Mouse (Mus musculus) layer of hippocampus, adult 18-20 months (tissue): ENCODE data around the gene Gm45623. TPM values are rescaled to one million over a fixed set of nuclear protein-coding genes. Genes with fewer than 3 reads are reported as not detected.

Source experiments
- DNase-seq, 2 experiments: peaks; one replicate each; pipeline ENCODE4 v3.0.0; 2022; ENCODE audit warnings: low spot score in 2 of 2
- total RNA-seq, 2 experiments: library from RNA; stranded (reverse); gene quantifications; 2 replicates each; pipeline ENCODE4 v1.2.3; 2021

Gm45623 gene
- total RNA-seq, 2 experiments from 2014 or later: 1.3 to 1.5 TPM

DNA sequence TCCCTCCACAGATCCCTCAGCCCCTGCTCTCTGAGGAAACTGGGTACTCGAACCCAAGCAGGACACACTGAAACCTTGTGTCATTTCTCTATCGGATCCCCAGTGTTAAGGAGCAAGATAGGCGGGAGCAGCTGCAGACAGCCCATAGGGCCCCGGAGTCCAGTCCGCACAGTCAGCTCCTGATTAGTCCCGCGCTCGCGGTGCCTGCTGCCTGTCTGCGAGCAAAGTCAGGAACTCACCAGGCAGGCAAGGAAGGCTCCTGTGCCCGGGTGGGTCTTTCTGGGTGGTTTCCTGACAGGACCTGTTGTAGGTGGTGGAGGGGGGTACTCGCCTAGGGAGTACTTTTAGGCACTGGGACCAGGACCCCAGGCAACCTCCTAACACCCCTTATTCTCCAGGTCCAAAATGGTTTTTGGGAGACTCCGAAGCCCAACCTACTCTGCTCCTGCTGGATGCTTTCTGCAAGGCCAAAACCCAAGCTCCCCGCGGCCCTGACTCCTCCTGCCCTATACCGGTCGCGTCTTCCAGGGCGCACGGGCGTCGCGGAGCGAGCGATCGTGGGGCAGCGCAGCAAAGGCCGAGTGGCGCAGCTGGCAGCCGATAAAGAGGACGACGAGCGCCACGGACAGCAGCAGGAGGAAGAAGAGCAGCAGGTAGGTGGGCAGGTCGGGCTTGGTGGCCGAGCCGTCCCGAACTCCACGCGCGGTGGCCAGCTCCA lies 994 bp downstream of the Gm45623 start:
- DNase-seq: no peak

DNA sequence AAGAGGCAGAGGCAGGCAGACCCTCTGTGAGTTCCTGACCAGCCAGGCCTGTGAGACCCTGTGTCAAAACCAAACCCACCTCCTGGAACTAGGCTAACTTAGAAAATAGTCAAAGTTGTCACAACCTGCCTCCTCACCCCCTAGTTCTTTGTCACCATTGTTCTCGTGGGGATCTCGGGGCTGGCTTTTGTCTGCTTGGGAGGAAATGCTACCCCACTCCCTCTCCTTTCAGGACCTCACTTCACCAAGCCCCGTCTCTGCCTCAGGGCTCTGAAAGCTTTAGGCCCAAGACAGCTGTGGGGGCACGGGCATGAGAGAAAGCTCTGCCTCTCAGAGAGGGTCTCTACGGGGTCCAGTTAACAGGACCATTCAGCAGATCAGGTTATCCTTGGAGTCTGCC lies 1.9 kb downstream of the Gm45623 start:
- no peak for DNase-seq

DNA sequence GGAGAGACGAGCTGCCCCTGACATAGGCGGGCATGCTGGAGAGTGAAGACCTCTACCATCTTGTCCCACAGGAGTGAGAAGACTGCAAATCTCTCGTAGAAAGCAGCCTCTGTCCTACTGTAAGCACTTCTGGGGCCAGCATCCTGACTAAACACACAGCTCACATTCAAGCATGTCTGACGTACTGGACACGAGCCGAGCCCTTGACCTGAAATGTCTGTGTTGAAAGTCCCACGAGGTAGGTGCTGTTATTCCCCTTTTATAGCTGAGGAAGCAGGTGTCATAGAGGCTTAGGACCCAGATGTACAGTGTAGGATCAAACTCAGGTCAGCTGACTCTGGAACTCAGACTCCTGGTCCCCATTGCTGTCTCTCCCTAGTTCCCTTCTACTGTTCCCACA lies 4.2 kb downstream of the Gm45623 start:
- no peak for DNase-seq

- no peak for DNase-seq
These were observed 6.1 kb downstream of the Gm45623 start for GRCm38 (mm10) chr13:56747554-56747953.

GRCm38 (mm10) chr13:56746739-56747532 lies 6.7 kb downstream of the Gm45623 start:
- DNase-seq: no peak

DNA sequence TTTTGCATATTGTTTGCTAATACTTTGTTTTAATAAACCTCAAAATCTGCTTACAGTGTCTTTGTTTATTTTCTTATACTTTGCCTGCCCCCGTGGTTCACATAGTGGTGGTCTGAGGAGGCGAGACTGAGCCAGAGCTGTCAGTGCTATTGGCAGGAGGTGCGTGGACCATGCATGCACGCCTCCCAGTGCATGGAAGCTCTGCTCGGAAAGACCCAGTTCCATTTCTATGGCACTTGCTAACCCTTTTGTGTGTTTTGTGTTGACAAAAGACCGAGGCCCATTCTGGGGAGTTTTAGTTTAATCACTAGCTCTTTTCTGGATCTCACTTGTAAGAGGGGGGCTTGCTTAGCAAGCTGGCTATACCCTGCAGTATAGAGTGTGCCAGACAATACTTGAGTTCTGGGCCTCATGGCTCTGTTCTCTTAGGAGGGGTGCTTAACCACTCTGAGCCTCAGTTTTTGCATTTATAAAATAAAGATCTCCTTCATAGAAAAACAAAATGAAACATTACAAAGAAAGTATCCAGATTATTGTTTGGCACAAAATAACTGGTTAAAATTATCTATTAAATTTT lies 11.2 kb downstream of the Gm45623 start:
- DNase-seq: no peak

GRCm38 (mm10) chr13:56741691-56742090 lies 11.9 kb downstream of the Gm45623 start:
- no peak for DNase-seq

- no peak for DNase-seq
These were observed 13.1 kb downstream of the Gm45623 start for GRCm38 (mm10) chr13:56740496-56740895.

DNA sequence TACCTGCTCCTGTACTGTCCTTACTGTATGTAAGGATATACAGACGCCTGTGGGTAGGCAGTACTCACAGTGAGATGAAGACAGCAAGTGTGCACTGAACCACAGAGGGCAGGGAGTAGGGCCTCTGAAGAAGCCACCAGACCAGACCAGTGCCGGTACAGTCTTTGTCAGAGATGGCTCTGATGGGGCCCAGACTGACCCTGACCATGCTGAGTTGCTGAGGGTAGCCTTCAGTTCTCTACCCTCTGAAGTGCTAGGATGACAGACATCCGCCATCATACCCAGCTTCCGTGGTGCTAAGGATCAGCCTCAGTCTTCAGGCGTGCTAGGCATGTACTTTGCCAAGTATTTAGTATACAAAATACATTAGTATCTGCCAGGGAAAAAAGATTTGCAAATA lies 14.1 kb downstream of the Gm45623 start:
- no peak for DNase-seq

GRCm38 (mm10) chr13:56735212-56735875 lies 18.3 kb downstream of the Gm45623 start:
- DNase-seq: peak in 1 of 2 experiments; percentile 63

DNA sequence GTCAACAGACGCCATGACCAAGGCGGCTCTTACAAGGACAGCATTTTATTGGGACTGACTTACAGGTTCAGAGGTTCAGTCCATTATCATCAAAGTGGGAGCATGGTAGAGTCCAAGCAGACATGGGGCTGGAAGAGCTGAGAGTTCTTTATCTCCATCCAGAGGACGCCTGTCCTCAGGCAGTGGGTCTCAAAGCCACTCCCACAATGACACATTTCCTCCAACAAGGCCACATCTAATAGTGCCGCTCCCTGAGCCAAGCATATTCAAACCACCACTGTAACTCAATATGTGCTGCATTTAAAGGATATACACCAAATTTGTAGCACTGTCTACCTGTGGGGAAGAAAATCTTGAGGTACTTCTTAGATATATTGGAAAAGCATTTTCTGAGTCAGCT lies 19.0 kb downstream of the Gm45623 start:
- no peak for DNase-seq

GRCm38 (mm10) chr13:56729046-56729445 lies 24.6 kb downstream of the Gm45623 start:
- DNase-seq: no peak

GRCm38 (mm10) chr13:56726551-56726950 lies 27.1 kb downstream of the Gm45623 start:
- DNase-seq: peak; percentile 23 to 65

- DNase-seq: no peak
These were observed 41.4 kb downstream of the Gm45623 start for GRCm38 (mm10) chr13:56712221-56712620.

- DNase-seq: no peak
These were observed 43.0 kb downstream of the Gm45623 start for GRCm38 (mm10) chr13:56710620-56711019.

- no peak for DNase-seq
These were observed 46.0 kb downstream of the Gm45623 start for GRCm38 (mm10) chr13:56707606-56708005.

- no peak for DNase-seq
These were observed 46.5 kb downstream of the Gm45623 start for GRCm38 (mm10) chr13:56707111-56707510.

- no peak for DNase-seq
These were observed 49.0 kb downstream of the Gm45623 start for GRCm38 (mm10) chr13:56704596-56704995.

- DNase-seq: no peak
These were observed 49.7 kb downstream of the Gm45623 start for GRCm38 (mm10) chr13:56703871-56704321.

- peak; percentile 43 to 65 for DNase-seq
These were observed 50.3 kb downstream of the Gm45623 start for GRCm38 (mm10) chr13:56703222-56703870.
